Mouse (Mus musculus) CH12.LX (cell line): ENCODE data around the gene Cdk2ap2. TPM values are rescaled to one million over a fixed set of nuclear protein-coding genes. Genes with fewer than 3 reads are reported as not detected.
A peak's percentile ranks its signal among the peaks of the same experiment; 100 is the strongest.

Source experiments
- DNase-seq: peaks from one replicate; pipeline ENCODE4 v3.0.0-alpha.2; 2013; ENCODE audit errors: extremely low read depth
- H3K27ac ChIP-seq: 2 replicates; pipeline ENCODE4 v1.5.1; 2012; ENCODE audit warnings: low read depth, mild to moderate bottlenecking, control low read depth, moderate library complexity; ENCODE audit not compliant: insufficient read depth
- H3K27me3 ChIP-seq: replicated peaks from 2 replicates; pipeline ENCODE3; 2012; ENCODE audit warnings: inconsistent platforms
- H3K36me3 ChIP-seq, 2 experiments: replicated peaks in 1 of 2; 2 replicates each; pipeline versions ENCODE3 to v1.6.1; 2012; ENCODE audit warnings: inconsistent platforms in 1 of 2, low read length in 1 of 2, mild to moderate bottlenecking in 1 of 2, mixed read lengths in 1 of 2, moderate library complexity in 1 of 2; ENCODE audit not compliant: control insufficient read depth in 1 of 2, insufficient read depth in 1 of 2
- H3K4me1 ChIP-seq, 2 experiments: 2 replicates each; pipeline ENCODE4 v1.6.1; 2012; ENCODE audit warnings: inconsistent platforms in 1 of 2, moderate library complexity in 1 of 2; ENCODE audit not compliant: insufficient read depth in 2 of 2, control insufficient read depth in 1 of 2
- H3K4me2 ChIP-seq: 2 replicates; pipeline ENCODE4 v1.6.1; 2012; ENCODE audit warnings: low read depth, mild to moderate bottlenecking, control low read depth; ENCODE audit not compliant: poor library complexity, insufficient read depth, severe bottlenecking
- H3K4me3 ChIP-seq, 3 experiments: fragments of 150-350 bp in 1 of 3; sonication (generic) in 1 of 3; replicated peaks in 1 of 3; 2 replicates each; pipeline versions ENCODE3 to v1.5.1; 2011 to 2012; ENCODE audit warnings: low read depth in 2 of 3, low read length in 2 of 3, mild to moderate bottlenecking in 2 of 3, moderate library complexity in 2 of 3, control low read depth in 1 of 3, improper control_type of control experiment in 1 of 3, inconsistent platforms in 1 of 3, mixed read lengths in 1 of 3; ENCODE audit not compliant: poor library complexity in 1 of 3
- H3K79me2 ChIP-seq: replicated peaks from 2 replicates; pipeline ENCODE4 v1.6.1; 2012; ENCODE audit warnings: mild to moderate bottlenecking, moderate library complexity; ENCODE audit not compliant: control insufficient read depth, poor library complexity, insufficient read depth, severe bottlenecking; ENCODE audit errors: extremely low read depth
- H3K9ac ChIP-seq: 2 replicates; pipeline ENCODE4 v1.6.1; 2012; ENCODE audit warnings: low read depth, mild to moderate bottlenecking, control low read depth, moderate library complexity; ENCODE audit not compliant: insufficient read depth
- H3K9me3 ChIP-seq: replicated peaks from 2 replicates; pipeline ENCODE3; 2012; ENCODE audit warnings: low read length, inconsistent platforms, mixed read lengths
- BHLHE40 ChIP-seq: IDR thresholded peaks from 2 replicates; pipeline ENCODE4 v1.6.1; 2011; ENCODE audit warnings: mild to moderate bottlenecking, low read depth, low read length, improper control_type of control experiment
- CHD1 ChIP-seq: IDR thresholded peaks from 2 replicates; pipeline ENCODE4 v1.6.1; 2012; ENCODE audit warnings: low read depth, low read length, improper control_type of control experiment, inconsistent platforms
- CHD2 ChIP-seq: IDR thresholded peaks from 2 replicates; pipeline ENCODE4 v1.6.1; 2011; ENCODE audit warnings: low read length, improper control_type of control experiment
- ELF1 ChIP-seq: IDR thresholded peaks from 2 replicates; pipeline ENCODE4 v1.6.1; 2014; ENCODE audit warnings: low read depth, mild to moderate bottlenecking, inconsistent platforms, low read length, improper control_type of control experiment
- EP300 ChIP-seq: IDR thresholded peaks from 2 replicates; pipeline ENCODE4 v1.6.1; 2011; ENCODE audit warnings: low read length, improper control_type of control experiment
- ETS1 ChIP-seq: conservative IDR thresholded peaks from 2 replicates; pipeline ENCODE4 v1.6.1; 2012; ENCODE audit warnings: low read depth, mild to moderate bottlenecking, inconsistent platforms, low read length, improper control_type of control experiment, moderate library complexity
- HCFC1 ChIP-seq: IDR thresholded peaks from 2 replicates; pipeline ENCODE4 v1.6.1; 2012; ENCODE audit warnings: low read depth, mild to moderate bottlenecking, inconsistent platforms, low read length, improper control_type of control experiment
- IRF4 ChIP-seq: IDR thresholded peaks from 2 replicates; pipeline ENCODE4 v1.6.1; 2014; ENCODE audit warnings: low read depth, mild to moderate bottlenecking, inconsistent platforms, low read length, improper control_type of control experiment
- JUN ChIP-seq: IDR thresholded peaks from 2 replicates; pipeline ENCODE4 v1.6.1; 2011; ENCODE audit warnings: low read depth, mild to moderate bottlenecking, low read length, improper control_type of control experiment, moderate library complexity; ENCODE audit not compliant: insufficient read depth
- MYC ChIP-seq: IDR thresholded peaks from 2 replicates; pipeline ENCODE4 v1.6.1; 2011; ENCODE audit warnings: low read depth, mild to moderate bottlenecking, improper control_type of control experiment, low read length
- NELFE ChIP-seq: IDR thresholded peaks from 2 replicates; pipeline ENCODE4 v1.6.1; 2011; ENCODE audit warnings: low read depth, low read length, improper control_type of control experiment
- NRF1 ChIP-seq: IDR thresholded peaks from 2 replicates; pipeline ENCODE4 v1.6.1; 2014; ENCODE audit warnings: low read depth, mild to moderate bottlenecking, inconsistent platforms, low read length, improper control_type of control experiment, moderate library complexity
- PAX5 ChIP-seq: IDR thresholded peaks from 2 replicates; pipeline ENCODE4 v1.6.1; 2012; ENCODE audit warnings: low read length, inconsistent platforms, mixed read lengths
- POLR2A ChIP-seq: IDR thresholded peaks from 2 replicates; pipeline ENCODE4 v1.6.1; 2011; ENCODE audit warnings: low read depth, mild to moderate bottlenecking, improper control_type of control experiment, low read length
- POLR2AphosphoS2 ChIP-seq: IDR thresholded peaks from 2 replicates; pipeline ENCODE4 v1.6.1; 2011; ENCODE audit warnings: low read depth, low read length, improper control_type of control experiment
- RAD21 ChIP-seq: IDR thresholded peaks from 2 replicates; pipeline ENCODE4 v1.6.1; 2011; ENCODE audit warnings: low read depth, mild to moderate bottlenecking, low read length, improper control_type of control experiment, moderate library complexity
- SMC3 ChIP-seq: IDR thresholded peaks from 2 replicates; pipeline ENCODE4 v1.6.1; 2011; ENCODE audit warnings: low read depth, low read length, improper control_type of control experiment
- TBP ChIP-seq: conservative IDR thresholded peaks from 2 replicates; pipeline ENCODE4 v1.6.1; 2011; ENCODE audit warnings: low read depth, low read length, improper control_type of control experiment
- TCF12 ChIP-seq: IDR thresholded peaks from 2 replicates; pipeline ENCODE4 v1.6.1; 2014; ENCODE audit warnings: low read depth, mild to moderate bottlenecking, inconsistent platforms, low read length, improper control_type of control experiment
- UBTF ChIP-seq: IDR thresholded peaks from 2 replicates; pipeline ENCODE4 v1.6.1; 2012; ENCODE audit warnings: low read depth, mild to moderate bottlenecking, inconsistent platforms, low read length, improper control_type of control experiment, moderate library complexity
- USF1 ChIP-seq: IDR thresholded peaks from 2 replicates; pipeline ENCODE4 v1.6.1; 2014; ENCODE audit warnings: low read depth, mild to moderate bottlenecking, inconsistent platforms, low read length, improper control_type of control experiment
- ZKSCAN1 ChIP-seq: IDR thresholded peaks from 2 replicates; pipeline ENCODE4 v1.6.1; 2012; ENCODE audit warnings: low read depth, inconsistent platforms, low read length, improper control_type of control experiment, borderline replicate concordance
- ZNF384 ChIP-seq: IDR thresholded peaks from 2 replicates; pipeline ENCODE4 v1.6.1; 2012; ENCODE audit warnings: low read depth, low read length, improper control_type of control experiment, inconsistent platforms
- dilution Hi-C: fragments of 300-500 bp; cut with MboI; formaldehyde crosslinking; loops from 2 replicates; pipeline ENCODE4 v1.14.3; 2020; ENCODE audit warnings: low sequenced_read_pairs; ENCODE audit not compliant: extremely low pct_unique_long_range_greater_than_20kb, extremely low pct_ligation_motif_present
- in situ Hi-C: fragments of 300-500 bp; cut with MboI; formaldehyde crosslinking; loops from 3 replicates; pipeline ENCODE4 v1.14.3; 2019; ENCODE audit warnings: low sequenced_read_pairs, low pct_ligation_motif_present, low pct_unique_long_range_greater_than_20kb, mixed read lengths
- polyA plus RNA-seq: library from polyadenylated mRNA; unstranded; fragments of >175 nt; gene quantifications from 2 replicates; pipeline ENCODE4 v1.2.1, GENCODE M21; 2012; ENCODE audit warnings: low read depth; ENCODE audit not compliant: insufficient read length
- total RNA-seq, 2 experiments: library from RNA; depleted of rRNA; stranded (reverse); fragments of 300-350 nt in 1 of 2; fragments of >200 nt in 1 of 2; gene quantifications; 2 replicates each; pipeline ENCODE4 v1.2.3; 2012 to 2014

The Cdk2ap2 gene
- total and polyA plus RNA-seq, 3 experiments = 63.4 to 69.5 (median 67.1) TPM

GRCm38 (mm10) chr19:4147022-4147405 is 50.0 kb downstream of the Cdk2ap2 start:
- H3K36me3 ChIP-seq = peaks cover 13 to 32% of the 10 kb centered on the region in 2 experiments
- H3K4me3 ChIP-seq = no peak overlapping the region
- dilution Hi-C loops = no loop called here
- H3K9me3 ChIP-seq = peaks cover 5% of the 10 kb centered on the region
- in situ Hi-C loops = no loop called here
- no peak overlapping the region for H3K9ac ChIP-seq
- TF ChIP-seq EP300 = no peak
- TF ChIP-seq RAD21 = no peak
- H3K79me2 ChIP-seq = peaks cover 15% of the 10 kb centered on the region
- H3K4me1 ChIP-seq = peaks cover 54 to 75% of the 10 kb centered on the region in 2 experiments
- no peak overlapping the region for H3K4me2 ChIP-seq
- H3K27me3 ChIP-seq = no peaks in the 10 kb centered on the region
- no peak overlapping the region for H3K27ac ChIP-seq
- DNase-seq = no peak

- DNase-seq = no peak
- H3K27ac ChIP-seq = 0 out of 2 replicates have a peak overlapping the region, but pooled peaks have one; percentile 5
- H3K27me3 ChIP-seq = no peaks in the 10 kb centered on the region
- peaks cover 22 to 33% of the 10 kb centered on the region in 2 experiments for H3K36me3 ChIP-seq
- H3K9ac ChIP-seq = peak overlapping the region; percentile 27; the same call in 1 of the 2 replicates
- peaks cover 15% of the 10 kb centered on the region for H3K79me2 ChIP-seq
- H3K4me2 ChIP-seq = peak overlapping the region; percentile 54
- peaks cover 5% of the 10 kb centered on the region for H3K9me3 ChIP-seq
- H3K4me1 ChIP-seq = peaks cover 47 to 75% of the 10 kb centered on the region in 2 experiments
- dilution Hi-C loops (no loop called here), in situ Hi-C loops (no loop called here)
- H3K4me3 ChIP-seq = peak overlapping the region; percentile 7 to 77 (median 36)
- no peak for TF ChIP-seq POLR2AphosphoS2
- TF ChIP-seq TBP = 0 out of 2 replicates have a peak, but pooled peaks have one; percentile 17
Measured at GRCm38 (mm10) chr19:4147782-4148490, 51.0 kb downstream of the Cdk2ap2 start.

- Histone ChIP-seq H3K4me2 (peak within 1 kb of the TSS; percentile 93), H3K79me2 (peaks cover 15% of the 10 kb centered on the region), H3K27ac (peak within 1 kb of the TSS; percentile 84), H3K4me1 (peaks cover 45 to 75% of the 10 kb centered on the region in 2 experiments), H3K9me3 (peaks cover 5% of the 10 kb centered on the region), H3K4me3 (peak within 1 kb of the TSS; percentile 52 to 92 (median 77)), H3K36me3 (peaks cover 27 to 39% of the 10 kb centered on the region in 2 experiments), H3K9ac (peak within 1 kb of the TSS; percentile 96), H3K27me3 (no peaks in the 10 kb centered on the region)
- dilution Hi-C loops (no loop called here), in situ Hi-C loops (no loop called here)
- DNase-seq = peak; percentile 86
- TF ChIP-seq ELF1 (peak; percentile 95), POLR2A (peak; percentile 70), ZKSCAN1 (no peak), PAX5 (no peak), MYC (no peak), IRF4 (peak; percentile 55; the same call in 1 of the 2 replicates), SMC3 (no peak), TCF12 (peak; percentile 66), ZNF384 (no peak), ETS1 (0 out of 2 replicates have a peak, but pooled peaks have one; percentile 16), HCFC1 (peak; percentile 60), RAD21 (no peak), USF1 (peak; percentile 56), CHD2 (no peak), UBTF (0 out of 2 replicates have a peak, but pooled peaks have one; percentile 28), NELFE (peak; percentile 30; the same call in 1 of the 2 replicates), BHLHE40 (peak; percentile 96), NRF1 (0 out of 2 replicates have a peak, but pooled peaks have one; percentile 39), EP300 (no peak), JUN (no peak), CHD1 (no peak)
Measured at GRCm38 (mm10) chr19:4148491-4148806, 51.5 kb downstream of the Cdk2ap2 start, which contains the start of gene Coro1b. Gene Coro1b, plus strand, starts transcription at chr19:4148619.
